Mouse (Mus musculus) ES-E14 (cell line): ENCODE measurements around the gene Slc11a1. TPM values are rescaled to one million over a fixed set of nuclear protein-coding genes. Genes with fewer than 3 reads are reported as not detected.
A peak's percentile ranks its signal among the peaks of the same experiment; 100 is the strongest.

Experiments used
- DNase-seq: peaks from one replicate; pipeline ENCODE4 v3.0.0-alpha.2; 2013; ENCODE audit warnings: low read depth, low spot score
- H3K27ac ChIP-seq: 2 replicates; pipeline ENCODE4 v1.5.1; 2012; ENCODE audit warnings: low read depth, mild to moderate bottlenecking, low read length, moderate library complexity, mixed read lengths; ENCODE audit not compliant: poor library complexity, insufficient read depth, severe bottlenecking
- H3K36me3 ChIP-seq: 2 replicates; pipeline ENCODE4 v1.6.1; 2012; ENCODE audit warnings: mild to moderate bottlenecking, low read length, moderate library complexity, mixed read lengths; ENCODE audit not compliant: control insufficient read depth, poor library complexity, insufficient read depth, severe bottlenecking
- H3K4me1 ChIP-seq, 2 experiments: fragments of 150-350 bp in 1 of 2; sonication (generic) in 1 of 2; 2 replicates each; pipeline ENCODE4 v1.6.1; 2012; ENCODE audit warnings: low read length in 2 of 2, mild to moderate bottlenecking in 1 of 2, mixed read lengths in 1 of 2; ENCODE audit not compliant: control insufficient read depth in 2 of 2, insufficient read depth in 2 of 2, poor library complexity in 1 of 2
- H3K4me3 ChIP-seq, 2 experiments: fragments of 150-350 bp in 1 of 2; sonication (generic) in 1 of 2; 2 replicates each; pipeline ENCODE4 v1.5.1; 2012; ENCODE audit warnings: low read length in 2 of 2, low read depth in 1 of 2, mild to moderate bottlenecking in 1 of 2, mixed read lengths in 1 of 2; ENCODE audit not compliant: insufficient read depth in 1 of 2, poor library complexity in 1 of 2, severe bottlenecking in 1 of 2
- H3K9ac ChIP-seq: 2 replicates; pipeline ENCODE4 v1.6.1; 2012; ENCODE audit warnings: low read depth, mild to moderate bottlenecking, low read length, mixed read lengths; ENCODE audit not compliant: poor library complexity, insufficient read depth, severe bottlenecking
- H3K9me3 ChIP-seq: fragments of 150-350 bp; sonication (generic); 2 replicates; pipeline ENCODE4 v1.6.1; 2012; ENCODE audit warnings: low read depth, mild to moderate bottlenecking, low read length; ENCODE audit not compliant: control insufficient read depth, insufficient read depth
- CHD2 ChIP-seq: IDR thresholded peaks from 2 replicates; pipeline ENCODE4 v1.6.1; 2014; ENCODE audit warnings: mild to moderate bottlenecking, low read depth, low read length, inconsistent platforms
- HCFC1 ChIP-seq: IDR thresholded peaks from 2 replicates; pipeline ENCODE4 v1.6.1; 2012; ENCODE audit warnings: low read length, inconsistent platforms, borderline replicate concordance; ENCODE audit not compliant: insufficient read depth
- MAFK ChIP-seq: IDR thresholded peaks from 2 replicates; pipeline ENCODE4 v1.6.1; 2014; ENCODE audit warnings: mild to moderate bottlenecking, low read depth, low read length, inconsistent platforms; ENCODE audit not compliant: insufficient read depth
- ZC3H11A ChIP-seq: IDR thresholded peaks from 2 replicates; pipeline ENCODE4 v1.6.1; 2012; ENCODE audit warnings: low read depth, mild to moderate bottlenecking, inconsistent platforms, low read length, borderline replicate concordance
- ZNF384 ChIP-seq: IDR thresholded peaks from 2 replicates; pipeline ENCODE4 v1.6.1; 2012; ENCODE audit warnings: low read depth, low read length, inconsistent platforms
- in situ Hi-C, 2 experiments: fragments of 600-800 bp; cut with MboI; formaldehyde crosslinking; loops; one replicate each; pipeline ENCODE4 v1.15.1; 2025; ENCODE audit warnings: low sequenced_read_pairs in 2 of 2, inconsistent platforms in 1 of 2; ENCODE audit not compliant: unreplicated experiment in 2 of 2
- total RNA-seq: library from RNA; depleted of rRNA; stranded (reverse); fragments of 300-350 nt; gene quantifications from 2 replicates; pipeline ENCODE4 v1.2.3, GENCODE M21; 2012

The Slc11a1 gene
- total RNA-seq, 1 experiment, result 19.9 TPM

DNA sequence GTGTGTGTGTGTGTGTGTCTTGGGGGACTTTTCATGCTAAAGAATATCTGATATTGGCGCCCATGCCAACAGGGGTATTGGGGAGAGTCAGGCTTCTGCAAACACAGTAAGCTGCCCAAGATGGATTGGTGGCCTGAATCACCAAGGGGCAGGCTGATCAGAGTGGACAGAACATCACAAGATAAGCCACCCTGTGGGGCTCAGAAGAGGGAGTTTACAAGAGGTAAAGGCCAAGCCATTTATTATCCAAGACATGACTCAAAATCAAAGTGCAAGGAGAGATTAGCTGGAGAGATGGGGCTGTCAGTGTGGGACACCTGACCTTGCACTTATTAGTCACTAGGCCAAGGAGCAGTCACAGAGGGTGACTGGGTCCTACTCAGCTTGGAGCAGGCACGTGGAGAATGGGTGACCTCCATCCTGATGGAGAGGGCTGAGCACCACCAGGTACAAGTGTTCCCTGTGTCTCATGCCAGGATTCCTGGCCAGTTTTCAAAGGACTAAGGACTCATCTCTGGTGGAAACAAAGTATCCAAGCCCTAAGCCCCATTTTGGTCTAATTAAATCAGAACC lies 36.8 kb downstream of the Slc11a1 start:
- no peak for DNase-seq
- Histone ChIP-seq H3K9ac (no peak overlapping the region), H3K36me3 (no peaks in the 10 kb centered on the region), H3K4me3 (no peak overlapping the region), H3K4me1 (peaks cover 0 to 10% of the 10 kb centered on the region in 2 experiments; a peak in 1 of 4 replicates), H3K9me3 (no peaks in the 10 kb centered on the region), H3K27ac (no peak overlapping the region)
- in situ Hi-C loops, result no loop called here
- TF ChIP-seq ZNF384, result no peak
- no peak for TF ChIP-seq MAFK

DNA sequence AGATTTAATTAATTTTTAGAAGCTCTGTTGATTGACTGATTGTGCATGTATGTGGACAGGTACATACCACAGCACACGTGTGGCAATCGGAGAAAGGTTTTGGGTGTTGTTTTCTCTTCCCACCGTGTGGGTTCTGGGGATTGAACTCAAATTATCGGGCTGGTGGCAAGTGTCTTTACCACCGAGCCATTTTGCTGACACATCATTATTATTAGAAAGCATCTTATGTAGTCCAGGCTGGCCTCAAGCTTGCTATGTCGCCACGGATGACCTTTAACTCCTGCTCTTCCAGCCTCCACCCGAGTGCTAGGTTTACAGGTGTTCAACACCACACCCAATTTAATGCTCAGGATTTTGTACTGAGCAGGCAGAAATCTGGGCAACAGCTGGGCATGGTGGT lies 37.7 kb downstream of the Slc11a1 start:
- Histone ChIP-seq H3K27ac (no peak overlapping the region), H3K9me3 (no peaks in the 10 kb centered on the region), H3K36me3 (no peaks in the 10 kb centered on the region), H3K9ac (no peak overlapping the region), H3K4me1 (peaks cover 0 to 10% of the 10 kb centered on the region in 2 experiments; a peak in 1 of 4 replicates), H3K4me3 (no peak overlapping the region)
- no peak for DNase-seq
- in situ Hi-C loops, result no loop called here
- TF ChIP-seq MAFK, result peak; percentile 77
- no peak for TF ChIP-seq ZNF384

DNA sequence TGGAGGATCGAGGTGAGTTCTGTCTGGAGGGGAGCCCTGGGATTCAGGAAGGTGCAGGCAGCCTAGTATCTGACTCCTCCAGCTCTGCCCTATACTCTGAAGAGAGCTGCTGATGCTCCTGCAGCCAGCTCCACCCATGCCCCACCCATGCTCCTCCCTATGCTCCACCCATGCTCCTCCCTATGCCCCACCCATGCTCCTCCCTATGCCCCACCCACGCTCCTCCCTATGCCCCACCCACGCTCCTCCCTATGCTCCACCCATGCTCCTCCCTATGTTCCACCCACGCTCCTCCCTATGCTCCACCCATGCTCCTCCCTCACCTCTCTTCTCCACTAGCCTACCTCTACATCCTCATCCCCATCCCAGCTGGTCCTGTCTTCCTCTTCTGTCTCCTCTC lies 40.1 kb downstream of the Slc11a1 start:
- Histone ChIP-seq H3K36me3 (no peaks in the 10 kb centered on the region), H3K4me1 (peaks cover 5 to 13% of the 10 kb centered on the region in 2 experiments; a peak in 1 of 4 replicates), H3K27ac (no peak overlapping the region), H3K4me3 (no peak overlapping the region), H3K9ac (no peak overlapping the region), H3K9me3 (no peaks in the 10 kb centered on the region)
- in situ Hi-C loops, result no loop called here
- no peak for TF ChIP-seq ZNF384
- no peak for TF ChIP-seq MAFK
- TF ChIP-seq CHD2, result no peak
- TF ChIP-seq HCFC1, result no peak
- TF ChIP-seq ZC3H11A, result no peak
- DNase-seq, result peak; percentile 41

DNA sequence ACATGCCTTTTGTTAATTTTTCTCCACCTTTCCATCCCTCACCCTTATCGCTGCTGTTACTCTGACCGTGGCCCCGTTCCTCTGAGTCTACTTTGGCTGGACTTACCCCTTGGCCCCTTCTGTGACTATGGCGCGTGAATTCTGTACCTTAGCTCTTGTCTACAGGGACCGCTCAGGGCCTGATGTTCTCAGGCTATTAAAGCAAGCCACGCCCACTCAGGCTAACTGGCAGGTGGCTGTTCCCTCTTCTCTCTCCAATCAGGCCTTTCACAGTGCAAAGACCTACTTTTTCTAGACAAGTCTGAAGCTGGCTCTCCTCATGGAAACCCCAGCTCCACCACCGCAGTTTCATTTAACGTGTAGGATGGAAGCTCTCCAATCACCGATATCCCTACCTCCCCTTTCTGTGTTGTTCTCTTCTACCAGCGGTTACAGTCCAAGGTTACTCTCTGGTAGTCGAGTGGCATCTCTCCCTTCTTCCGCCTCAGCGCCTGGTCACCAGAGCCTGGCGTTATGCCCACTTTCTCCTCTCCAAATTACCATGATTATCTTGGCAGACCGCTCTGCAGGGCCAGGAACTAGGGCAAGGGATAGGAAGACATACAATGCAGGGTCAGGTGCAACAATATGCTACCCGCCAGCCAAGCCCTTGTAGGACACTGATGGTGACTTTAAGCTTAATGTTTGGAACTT lies 43.9 kb downstream of the Slc11a1 start:
- Histone ChIP-seq H3K9me3 (no peaks in the 10 kb centered on the region), H3K27ac (no peak overlapping the region), H3K4me3 (peak overlapping the region in 1 of 2 experiments; percentile 34; a peak in 3 of 4 replicates), H3K36me3 (no peaks in the 10 kb centered on the region), H3K4me1 (peaks cover 5 to 15% of the 10 kb centered on the region in 2 experiments; a peak in 1 of 4 replicates), H3K9ac (no peak overlapping the region)
- TF ChIP-seq CHD2, result no peak
- TF ChIP-seq HCFC1, result no peak
- TF ChIP-seq MAFK, result no peak
- TF ChIP-seq ZNF384, result no peak
- no peak for TF ChIP-seq ZC3H11A
- no peak for DNase-seq
- in situ Hi-C loops, result no loop called here

DNA sequence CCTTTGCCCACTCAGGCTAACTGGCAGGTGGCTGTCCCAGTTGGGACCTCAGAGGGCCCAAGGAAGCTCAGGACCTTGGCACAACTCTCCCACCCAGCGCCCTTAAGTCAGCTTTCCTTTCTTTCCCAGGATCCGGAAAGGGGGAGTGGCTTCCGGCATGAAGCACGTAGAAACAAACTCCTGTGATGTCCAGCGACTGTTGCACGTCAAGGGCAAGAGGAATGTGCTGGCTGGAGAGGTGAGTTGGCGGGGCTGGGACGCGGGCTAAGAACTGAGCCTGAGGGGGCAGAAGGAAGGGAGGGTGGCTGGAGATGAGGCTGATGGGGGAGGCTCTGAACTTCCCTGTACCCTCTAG lies 44.4 kb downstream of the Slc11a1 start:
- H3K4me3 ChIP-seq, result peak overlapping the region in 1 of 2 experiments; percentile 34; a peak in 3 of 4 replicates
- in situ Hi-C loops, result no loop called here
- no peaks in the 10 kb centered on the region for H3K9me3 ChIP-seq
- no peak for TF ChIP-seq HCFC1
- no peak for TF ChIP-seq ZNF384
- no peak for TF ChIP-seq ZC3H11A
- TF ChIP-seq CHD2, result no peak
- TF ChIP-seq MAFK, result no peak
- peaks cover 5 to 15% of the 10 kb centered on the region in 2 experiments; a peak in 1 of 4 replicates for H3K4me1 ChIP-seq
- no peak for DNase-seq
- no peak overlapping the region; the same call in 1 of the 2 replicates for H3K27ac ChIP-seq
- H3K9ac ChIP-seq, result no peak overlapping the region
- H3K36me3 ChIP-seq, result no peaks in the 10 kb centered on the region
